Mouse (Mus musculus) hindlimb bud, embryonic 11.5 days (tissue): Measurements from ENCODE around the gene Armh3.
"Not testable (repeated sequence)": the region's sequence is repeated elsewhere in the genome, so short reads cannot be mapped to it uniquely, and the experiment has no call there.

Experiments used
- DNase-seq: peaks from one replicate; pipeline ENCODE4 v3.0.0-alpha.2; 2012; ENCODE audit warnings: low read depth, low spot score; ENCODE audit errors: extremely low spot score

Armh3 gene

DNA sequence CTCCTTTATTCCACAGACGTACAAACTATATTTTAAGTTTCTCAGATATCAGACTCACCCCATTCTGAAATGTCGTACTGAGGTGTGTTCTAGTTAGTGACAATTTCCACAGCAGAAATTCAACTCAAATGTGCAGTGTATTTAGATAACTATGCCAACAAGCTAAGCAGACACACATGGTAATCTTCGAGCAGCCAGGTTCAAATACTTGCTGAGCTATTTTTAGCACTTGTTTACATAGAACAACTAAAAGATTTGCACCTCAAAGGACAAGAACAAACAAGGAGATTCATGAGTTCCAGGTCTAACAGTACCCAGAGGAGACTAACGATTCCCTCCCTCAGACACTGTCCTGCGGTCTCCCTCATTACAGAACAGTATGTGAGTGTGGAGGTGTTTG lies 171.2 kb downstream of the Armh3 start:
- DNase-seq, result no peak

DNA sequence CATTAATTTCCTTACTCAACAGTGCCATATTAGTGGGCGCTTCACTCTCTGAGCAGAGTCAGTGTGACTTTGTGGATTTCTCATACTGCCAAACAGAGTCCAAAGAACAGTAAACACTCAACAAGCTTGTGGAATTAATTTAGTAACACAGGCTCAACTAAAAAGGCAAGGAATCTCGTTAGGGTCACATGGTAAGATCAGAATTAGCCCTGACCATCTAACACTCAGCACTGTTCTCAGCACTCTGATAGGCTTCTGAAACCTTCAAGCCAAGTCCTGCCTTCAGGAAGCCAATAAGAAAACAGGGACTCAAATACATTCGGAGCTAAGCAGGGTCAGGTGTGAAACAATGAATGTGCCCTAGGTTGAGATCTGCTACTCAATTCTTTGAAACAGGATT lies 172.1 kb downstream of the Armh3 start:
- no peak for DNase-seq

DNA sequence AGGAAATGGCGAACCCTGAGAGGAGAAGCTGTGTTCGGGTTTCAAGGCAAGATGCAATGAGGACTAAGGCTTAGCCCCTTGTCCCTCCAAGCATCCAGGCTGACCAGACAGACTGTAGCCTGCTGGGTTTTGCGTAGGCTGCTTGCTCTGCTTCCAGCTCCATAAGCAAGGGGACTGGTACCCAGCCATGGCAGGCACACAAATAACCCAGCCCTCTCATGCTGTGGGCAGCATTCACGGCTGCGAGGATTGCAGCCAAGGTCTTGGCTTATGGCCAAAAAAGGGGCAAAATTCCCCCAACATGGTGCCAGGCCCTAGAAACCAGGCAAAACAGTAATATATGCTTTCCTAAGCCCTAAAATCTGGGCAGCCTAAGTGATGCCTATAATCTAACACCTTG lies 176.5 kb downstream of the Armh3 start:
- DNase-seq, result no peak

DNA sequence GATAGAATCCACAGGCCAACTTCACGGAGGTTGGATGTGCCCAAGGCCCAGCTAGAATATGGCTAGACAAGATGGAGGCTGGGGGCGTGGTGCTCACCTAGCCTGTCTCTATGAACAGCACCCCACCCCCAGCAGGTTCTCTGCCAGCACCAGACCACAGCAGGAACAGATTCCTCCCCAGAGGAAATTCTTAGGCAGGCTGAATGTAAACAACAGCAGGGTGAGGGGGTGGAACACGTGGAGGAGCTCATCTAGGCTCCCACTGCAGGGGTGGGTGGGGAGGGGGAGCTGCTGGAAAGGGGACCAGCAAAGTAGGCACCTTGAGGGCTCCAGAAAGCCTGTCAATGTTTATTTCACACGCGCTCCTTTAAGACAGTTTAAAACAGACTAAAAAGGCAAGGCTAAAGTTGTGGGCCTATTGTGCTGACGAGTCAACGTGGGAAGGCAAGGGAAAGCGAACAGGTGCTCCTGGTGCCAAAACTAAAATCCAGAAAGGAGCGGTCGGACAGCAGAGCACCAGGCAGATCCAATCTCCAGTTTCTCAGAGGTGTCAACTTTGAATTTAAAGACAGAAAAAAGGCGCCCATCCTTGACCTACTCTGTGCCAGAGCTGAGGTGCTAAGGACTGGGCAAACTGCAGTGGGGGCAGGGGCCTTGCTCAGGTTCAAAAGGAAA lies 180.3 kb downstream of the Armh3 start:
- DNase-seq, result no peak

GRCm38 (mm10) chr19:45816727-45817126 lies 181.6 kb downstream of the Armh3 start:
- no peak for DNase-seq

GRCm38 (mm10) chr19:45815831-45816405 lies 182.4 kb downstream of the Armh3 start, which contains the start of gene Kcnip2:
TSS of gene Kcnip2 (minus strand) at chr19:45816061.
- no peak for DNase-seq

DNA sequence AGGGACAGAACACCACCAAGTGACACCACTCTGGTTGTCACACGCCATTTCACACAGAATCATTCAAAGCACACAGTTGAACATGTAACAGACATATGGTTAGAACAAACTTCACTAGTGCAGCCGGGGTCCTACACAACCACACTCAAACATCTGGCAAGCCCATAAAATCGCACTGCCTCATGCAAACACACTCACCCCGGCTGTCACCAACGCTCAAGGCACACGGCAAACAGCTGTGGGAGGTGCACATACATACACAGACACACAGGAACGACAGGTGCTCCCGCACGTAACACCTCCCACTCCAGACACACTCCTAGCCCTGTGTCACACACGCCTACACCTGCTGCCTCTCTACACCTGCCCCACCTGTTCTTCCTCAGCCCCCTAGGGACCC lies 183.1 kb downstream of the Armh3 start:
- DNase-seq, result no peak

DNA sequence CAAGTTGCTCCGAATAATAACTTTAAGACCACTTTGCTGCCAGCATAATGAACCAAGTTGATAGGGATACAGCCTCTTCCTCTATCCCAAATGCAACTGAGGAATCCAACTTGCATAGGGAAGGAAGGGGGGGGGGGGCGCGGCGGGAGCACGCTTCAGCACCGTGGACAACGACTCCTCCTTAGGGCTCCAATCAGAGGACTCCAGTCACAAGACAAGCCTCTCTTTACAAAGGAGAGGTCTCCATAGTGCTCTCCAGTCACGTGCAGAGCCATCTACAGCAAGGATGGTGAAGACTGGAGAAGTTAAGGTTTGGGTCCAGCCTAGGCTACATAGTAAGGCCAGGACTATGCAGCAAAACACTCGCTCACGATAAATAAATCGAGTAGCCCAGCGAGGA lies 184.5 kb downstream of the Armh3 start:
- no peak for DNase-seq

- DNase-seq, result no peak
Measured at GRCm38 (mm10) chr19:45813263-45813662, 185.0 kb downstream of the Armh3 start.

DNA sequence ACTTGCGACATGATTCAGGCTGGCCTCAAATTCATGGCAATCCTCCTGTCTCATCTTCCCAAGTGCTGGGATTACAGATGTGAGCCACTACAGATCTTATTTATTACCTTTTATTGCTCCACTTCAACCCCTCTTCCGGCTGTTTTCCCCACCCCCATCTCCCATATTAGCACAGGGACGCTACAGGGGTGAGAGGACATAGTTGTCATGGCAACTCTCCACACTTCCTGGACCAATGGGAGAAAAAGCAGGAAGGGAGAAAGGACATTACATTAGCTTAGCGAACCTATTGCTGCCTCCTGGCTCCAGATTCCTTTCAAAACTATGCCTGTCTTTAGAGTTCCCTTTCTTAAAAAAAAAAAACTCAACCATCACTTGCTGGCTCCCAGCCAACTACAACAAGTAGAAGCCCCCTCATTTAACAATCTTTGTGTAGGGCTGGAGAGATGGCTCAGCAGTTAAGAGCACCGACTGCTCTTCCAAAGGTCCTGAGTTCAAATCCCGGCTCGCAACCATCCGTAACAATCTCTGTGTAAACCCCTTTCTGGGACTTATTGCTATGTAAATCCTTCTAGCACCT lies 185.5 kb downstream of the Armh3 start:
- DNase-seq, result no peak

DNA sequence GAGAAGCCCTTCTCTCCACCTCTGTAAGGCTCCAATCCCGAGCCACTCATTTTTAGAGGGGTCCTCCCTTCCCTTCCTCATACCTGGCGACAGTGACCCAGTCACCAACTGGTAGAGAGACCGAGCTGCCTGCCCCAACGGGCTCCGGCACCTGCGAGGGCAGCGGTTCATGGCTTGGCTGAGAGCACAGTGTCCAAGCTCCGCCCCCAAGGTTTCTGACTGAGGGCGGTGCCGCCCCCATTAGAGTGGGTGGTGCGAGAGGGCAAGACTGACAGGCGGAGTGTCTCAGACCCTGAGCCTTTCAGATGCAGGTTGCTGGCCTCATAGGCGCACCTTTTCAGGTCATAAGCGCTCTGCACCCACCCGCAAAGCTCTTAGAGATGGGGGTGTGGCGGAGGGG lies 186.2 kb downstream of the Armh3 start:
- no peak for DNase-seq

DNA sequence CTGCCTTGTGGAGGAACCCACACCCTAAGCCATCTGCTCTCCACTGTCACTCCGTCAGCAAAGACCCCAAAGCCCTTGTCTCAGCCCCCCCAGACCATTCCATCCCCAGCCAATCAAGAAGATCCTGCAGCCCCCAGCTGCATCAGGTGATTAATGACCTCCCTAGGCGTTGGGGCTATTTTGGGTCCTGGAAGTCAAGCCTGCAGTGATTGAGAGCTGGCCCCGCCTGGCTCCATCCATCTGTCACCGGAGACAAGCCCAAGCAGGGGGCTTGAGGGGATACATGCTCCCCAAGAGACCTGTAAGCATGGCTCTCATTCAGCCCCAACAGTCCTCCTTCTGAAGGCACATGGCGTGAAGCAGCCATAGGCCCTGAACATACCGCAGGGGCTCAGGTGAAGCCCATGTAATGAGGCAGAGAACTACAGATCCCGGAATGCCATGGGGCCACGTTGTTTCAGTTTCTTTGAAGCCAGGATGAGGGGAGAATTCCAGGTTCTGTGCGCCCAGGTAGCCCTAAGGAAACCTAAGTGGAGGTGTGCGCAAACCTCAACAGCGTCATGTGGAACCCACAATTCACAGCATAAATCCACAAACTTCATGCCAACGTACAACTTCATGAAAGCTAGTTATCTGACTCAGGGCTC lies 187.1 kb downstream of the Armh3 start:
- DNase-seq, result no peak

DNA sequence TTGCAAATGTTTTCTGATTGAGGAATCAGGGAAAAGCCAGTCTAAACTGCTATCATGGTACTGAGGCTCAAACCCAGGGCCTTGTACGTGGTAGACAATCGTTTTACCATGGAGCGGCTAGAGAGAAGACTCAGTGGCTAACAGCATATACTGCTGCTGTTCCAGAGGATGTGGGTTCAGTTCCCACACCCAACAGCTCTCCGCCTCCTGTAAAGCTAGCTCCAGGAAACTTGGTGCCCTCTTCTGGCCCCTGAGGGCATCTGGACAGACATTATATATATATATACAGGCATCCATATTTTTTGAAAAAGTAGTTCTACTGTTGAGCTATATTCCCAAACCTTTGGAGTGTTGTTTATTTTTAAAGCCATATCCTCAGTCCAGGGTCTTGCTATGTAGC lies 190.6 kb downstream of the Armh3 start:
- DNase-seq, result no peak

GRCm38 (mm10) chr19:45805817-45806216 lies 192.5 kb downstream of the Armh3 start:
- not testable (repeated sequence) for DNase-seq

DNA sequence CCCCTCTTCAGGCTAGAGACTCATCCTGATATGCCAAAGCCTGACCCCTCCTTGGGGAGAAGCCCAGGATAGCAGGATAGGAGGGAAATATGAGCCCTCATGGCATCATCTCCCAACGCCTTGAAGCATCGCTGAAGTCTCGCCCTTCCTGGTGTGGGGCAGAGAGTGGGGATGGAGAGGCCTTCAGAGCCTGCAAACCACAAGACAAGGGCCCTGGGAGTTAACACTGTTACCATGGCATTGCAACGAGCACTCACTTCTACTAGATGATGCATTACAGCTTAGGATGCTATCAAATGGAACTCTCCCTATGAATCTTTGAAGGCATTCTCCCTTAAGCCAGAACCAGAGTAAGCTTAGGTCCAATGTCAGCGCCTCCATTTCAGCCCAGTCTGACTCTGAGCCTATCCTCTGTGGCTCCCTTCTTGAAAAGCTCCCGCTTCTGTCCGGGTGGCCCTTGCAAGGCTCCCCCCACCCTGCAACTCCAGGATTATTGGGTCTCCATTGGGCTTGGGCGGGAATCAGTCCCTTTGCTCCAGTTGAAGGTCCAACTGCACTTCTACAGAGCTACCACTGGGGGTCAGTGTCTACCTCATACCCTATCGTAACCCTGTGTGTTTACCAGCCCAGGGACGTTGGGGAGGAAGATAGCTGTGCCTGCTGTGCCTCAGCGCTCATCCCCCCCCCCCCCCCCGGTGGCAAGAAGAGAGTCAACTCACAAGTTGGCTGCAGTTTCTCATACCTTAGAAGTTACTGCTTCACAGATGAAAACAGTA lies 193.5 kb downstream of the Armh3 start:
- DNase-seq, result no peak

DNA sequence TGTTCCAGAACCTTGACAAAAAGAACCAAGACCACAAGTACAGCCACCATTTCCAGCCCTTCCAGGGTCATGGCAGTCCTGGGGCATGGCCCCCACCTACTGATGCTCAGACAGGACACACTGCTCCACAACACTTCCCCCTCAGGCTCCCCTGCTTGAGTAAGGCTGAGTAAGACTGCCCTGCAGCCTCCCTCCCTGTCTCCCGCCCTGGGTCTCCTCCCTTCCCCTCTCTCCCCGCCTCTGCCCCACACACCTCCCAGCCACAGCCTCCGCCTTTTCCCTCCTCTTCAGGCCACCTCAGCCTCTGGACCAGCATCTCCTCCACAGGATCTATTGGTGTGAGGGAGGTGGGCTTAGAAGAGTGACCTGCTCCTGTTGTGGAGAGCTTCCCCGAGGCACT lies 194.9 kb downstream of the Armh3 start:
- DNase-seq, result no peak

- no peak for DNase-seq
Measured at GRCm38 (mm10) chr19:45802702-45803101, 195.6 kb downstream of the Armh3 start.

DNA sequence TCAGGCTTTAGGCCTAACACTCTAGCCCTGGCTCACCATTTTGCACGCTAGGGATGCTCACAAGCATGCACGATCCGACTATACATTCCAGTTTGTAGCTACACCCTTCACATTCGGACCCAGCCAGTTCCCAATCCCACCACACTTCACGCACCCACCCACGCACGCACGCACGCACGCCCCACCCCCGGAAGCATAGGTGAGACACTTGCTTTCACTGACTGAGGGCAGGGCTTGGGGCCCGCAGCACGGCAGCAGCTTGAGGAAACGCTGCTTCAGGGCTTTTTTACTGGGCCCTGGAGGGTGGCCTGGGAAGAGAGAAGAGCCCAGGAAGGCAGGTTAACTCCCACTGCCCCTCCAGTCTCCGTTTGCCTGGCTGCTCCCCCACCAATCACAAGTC lies 201.4 kb downstream of the Armh3 start:
- DNase-seq, result no peak

GRCm38 (mm10) chr19:45796061-45796556 lies 202.2 kb downstream of the Armh3 start:
- no peak for DNase-seq

DNA sequence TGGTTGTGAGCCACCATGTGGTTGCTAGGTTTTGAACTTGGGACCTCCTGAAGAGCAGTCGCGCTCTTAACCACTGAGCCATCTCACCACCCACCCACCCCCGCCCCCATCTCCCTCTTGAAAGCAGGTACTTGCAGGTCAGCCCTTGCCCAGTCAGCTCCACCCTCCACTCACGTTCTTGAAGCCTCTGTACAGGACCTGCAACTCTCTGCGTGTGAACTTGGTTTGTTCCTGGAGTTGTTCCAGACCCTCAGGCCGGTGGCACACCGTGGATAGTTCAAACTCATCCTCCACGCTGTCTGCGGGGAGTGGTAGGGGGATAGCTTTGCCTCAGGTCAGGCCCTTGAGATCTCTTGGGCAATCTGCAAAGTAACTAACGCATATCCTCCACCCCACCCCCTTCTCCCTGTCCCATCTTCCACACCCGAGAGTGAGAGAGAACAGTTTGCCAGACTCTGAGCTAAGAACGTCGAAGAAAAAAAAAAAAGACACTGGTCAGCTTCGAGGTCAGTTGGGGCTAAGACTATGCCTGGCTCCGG lies 202.8 kb downstream of the Armh3 start:
- DNase-seq, result no peak

- no peak for DNase-seq
Measured at GRCm38 (mm10) chr19:45794718-45795117, 203.6 kb downstream of the Armh3 start.
